Mouse (Mus musculus): ENCODE measurements at regions not wholly inside any gene's neighbourhood (a gene's known extent, or its start where the extent isn't known, plus 50 kb on each side); places are given as distances from the start of the nearest gene placed in this dataset.

DNA sequence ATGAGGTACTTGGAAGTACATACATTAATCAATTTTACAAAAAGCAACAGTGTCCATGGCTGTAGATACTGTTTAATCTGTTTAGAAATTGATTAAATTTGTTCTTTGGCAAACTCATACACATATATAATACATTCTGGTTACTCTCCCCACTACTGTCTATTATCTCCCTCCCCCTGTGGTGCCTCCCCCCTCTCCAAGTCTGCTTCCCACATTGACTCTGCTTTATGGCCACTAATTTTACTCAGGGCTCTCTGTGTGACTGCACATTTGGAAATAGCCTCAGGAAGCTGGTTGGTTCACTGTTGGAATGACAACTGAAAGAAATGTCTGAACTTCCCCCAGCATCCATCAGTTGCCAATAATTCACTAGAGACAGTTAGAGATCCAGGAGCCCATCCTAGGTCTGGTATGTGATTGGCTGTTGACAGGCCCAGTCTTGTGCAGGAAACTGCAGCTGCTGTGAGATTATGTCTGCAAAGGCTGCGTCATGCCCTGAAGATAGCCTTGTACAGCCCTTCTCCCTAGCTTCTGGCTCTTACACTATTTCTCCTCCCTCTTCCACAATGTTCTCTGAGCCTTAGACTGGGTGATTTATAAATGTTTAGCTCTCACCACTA is 204.6 kb upstream of the Trib2 start:
- no peak for TF ChIP-seq CTCF (IDR thresholded peaks at IDR 0.05; ENCODE audit: control insufficient read depth, insufficient read depth, low read length)
- no peak for TF ChIP-seq POLR2A (IDR thresholded peaks at IDR 0.05; ENCODE audit: borderline replicate concordance, control insufficient read depth, low read depth, low read length)
